Mouse (Mus musculus) forebrain, embryonic 11.5 days (tissue): Measurements from ENCODE around the gene Gm20379. TPM values are rescaled to one million over a fixed set of nuclear protein-coding genes. Genes with fewer than 3 reads are reported as not detected.

ENCODE experiments used
- ATAC-seq: fragments of 200-750 bp; cut with Nextera tagmentation; replicated peaks from 2 replicates; pipeline ENCODE4 v1.8.0; 2017; ENCODE audit warnings: moderate TSS enrichment; ENCODE audit not compliant: low FRiP score
- DNase-seq: peaks from one replicate; pipeline ENCODE4 v3.0.0-alpha.2; 2017; ENCODE audit warnings: low spot score
- H3K27ac ChIP-seq: fragments of 300-500 bp; sonication (generic); 2 replicates; pipeline ENCODE4 v1.5.1; 2014; ENCODE audit warnings: low read depth, low read length
- H3K27me3 ChIP-seq: fragments of 300-500 bp; sonication (generic); 2 replicates; pipeline ENCODE4 v1.6.1; 2014; ENCODE audit warnings: mild to moderate bottlenecking, low read length, mixed read lengths; ENCODE audit not compliant: control insufficient read depth, insufficient read depth
- H3K36me3 ChIP-seq: fragments of 300-500 bp; sonication (generic); 2 replicates; pipeline ENCODE4 v1.6.1; 2014; ENCODE audit warnings: mild to moderate bottlenecking, low read length, moderate library complexity, mixed read lengths; ENCODE audit not compliant: control insufficient read depth, insufficient read depth
- H3K4me1 ChIP-seq: fragments of 300-500 bp; sonication (generic); replicated peaks from 2 replicates; pipeline ENCODE4 v1.6.1; 2014; ENCODE audit warnings: low read length, mixed read lengths; ENCODE audit not compliant: control insufficient read depth, insufficient read depth
- H3K4me2 ChIP-seq: fragments of 300-500 bp; sonication (generic); 2 replicates; pipeline ENCODE4 v1.6.1; 2014; ENCODE audit warnings: low read depth, mild to moderate bottlenecking, low read length, moderate library complexity, mixed read lengths; ENCODE audit not compliant: severe bottlenecking
- H3K4me3 ChIP-seq: fragments of 300-500 bp; sonication (generic); 2 replicates; pipeline ENCODE4 v1.5.1; 2014; ENCODE audit warnings: low read depth, low read length
- H3K9ac ChIP-seq: fragments of 300-500 bp; sonication (generic); 2 replicates; pipeline ENCODE4 v1.6.1; 2014; ENCODE audit warnings: low read length
- H3K9me3 ChIP-seq: fragments of 300-500 bp; sonication (generic); 2 replicates; pipeline ENCODE4 v1.6.1; 2016; ENCODE audit warnings: low read length, mixed read lengths; ENCODE audit not compliant: control insufficient read depth
- WGBS: fragments of 180-500 bp; shearing (Covaris S2); extraction: QIAGEN DNeasy Blood & Tissue Kit; methylation state at CpG from one replicate; pipeline ENCODE4 v1.1.7; 2014; 5-methylcytosine and 5-hydroxymethylcytosine counted together
- polyA plus RNA-seq: library from polyadenylated mRNA; unstranded; fragments of >200 nt; fragmentation: Nextera tagmentation; extraction: Ambion mirVana; gene quantifications from 2 replicates; pipeline ENCODE4 v1.2.1, GENCODE M21; 2014

The Gm20379 gene
- polyA plus RNA-seq, 1 experiment from 2014 or later = 1.9 TPM

DNA sequence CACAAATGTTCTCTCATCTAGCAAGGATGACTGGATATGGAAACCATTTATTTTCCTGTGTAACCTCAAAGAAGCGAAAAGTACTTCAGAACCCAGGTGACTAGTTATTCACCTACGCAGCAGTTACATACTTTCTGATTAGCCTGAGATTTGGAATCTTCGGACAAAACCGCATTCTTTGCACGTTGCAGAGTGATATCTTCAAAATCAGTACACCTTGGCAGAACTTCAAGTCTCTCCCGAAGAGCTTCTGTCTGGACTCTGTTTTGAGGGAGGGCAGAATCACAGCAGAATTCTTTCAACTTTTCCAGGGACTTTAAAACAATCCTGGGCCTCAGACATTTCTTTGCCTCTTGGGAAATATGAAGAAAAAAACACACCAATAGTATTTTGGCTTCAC is 45.3 kb downstream of the Gm20379 start:
- Histone ChIP-seq H3K27me3 (no peaks in the 10 kb centered on the region), H3K9me3 (no peaks in the 10 kb centered on the region), H3K36me3 (no peaks in the 10 kb centered on the region), H3K27ac (no peak overlapping the region), H3K4me3 (no peak overlapping the region), H3K4me2 (no peak overlapping the region), H3K9ac (no peak overlapping the region), H3K4me1 (no peaks in the 10 kb centered on the region; the same call in 1 of the 2 replicates)
- ATAC-seq (no peak), DNase-seq (no peak)
- 92% methylated on average over 6 of the region's 6 CpGs for WGBS

DNA sequence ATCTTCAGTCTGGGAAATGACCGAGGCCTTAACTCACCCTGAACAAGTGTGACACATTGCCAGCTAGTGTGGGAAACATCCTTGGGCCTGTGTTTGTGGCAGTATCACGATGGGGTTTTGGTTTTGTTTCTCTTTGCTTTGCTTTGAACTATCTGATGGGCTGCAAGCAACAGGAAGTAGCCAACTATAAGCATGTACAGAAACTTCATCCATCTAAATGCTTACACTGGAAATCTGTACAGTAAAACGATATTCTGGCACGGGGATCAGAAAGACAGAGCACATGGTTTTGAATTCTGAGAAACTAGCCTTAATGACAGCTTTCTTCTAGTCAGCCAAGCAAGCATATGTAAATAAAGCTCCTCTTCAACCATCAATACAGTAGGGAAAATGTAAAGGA is 48.2 kb downstream of the Gm20379 start:
- Histone ChIP-seq H3K27ac (no peak overlapping the region), H3K36me3 (no peaks in the 10 kb centered on the region), H3K9ac (peak overlapping the region; percentile 48; the same call in 1 of the 2 replicates), H3K4me3 (peak overlapping the region; percentile 68), H3K4me1 (peaks cover 4% of the 10 kb centered on the region; the same call in 1 of the 2 replicates), H3K4me2 (peak overlapping the region; percentile 56), H3K27me3 (no peaks in the 10 kb centered on the region), H3K9me3 (no peaks in the 10 kb centered on the region)
- ATAC-seq (no peak; the same call in 1 of the 2 replicates), DNase-seq (no peak)
- 37% methylated on average over 4 of the region's 4 CpGs for WGBS

DNA sequence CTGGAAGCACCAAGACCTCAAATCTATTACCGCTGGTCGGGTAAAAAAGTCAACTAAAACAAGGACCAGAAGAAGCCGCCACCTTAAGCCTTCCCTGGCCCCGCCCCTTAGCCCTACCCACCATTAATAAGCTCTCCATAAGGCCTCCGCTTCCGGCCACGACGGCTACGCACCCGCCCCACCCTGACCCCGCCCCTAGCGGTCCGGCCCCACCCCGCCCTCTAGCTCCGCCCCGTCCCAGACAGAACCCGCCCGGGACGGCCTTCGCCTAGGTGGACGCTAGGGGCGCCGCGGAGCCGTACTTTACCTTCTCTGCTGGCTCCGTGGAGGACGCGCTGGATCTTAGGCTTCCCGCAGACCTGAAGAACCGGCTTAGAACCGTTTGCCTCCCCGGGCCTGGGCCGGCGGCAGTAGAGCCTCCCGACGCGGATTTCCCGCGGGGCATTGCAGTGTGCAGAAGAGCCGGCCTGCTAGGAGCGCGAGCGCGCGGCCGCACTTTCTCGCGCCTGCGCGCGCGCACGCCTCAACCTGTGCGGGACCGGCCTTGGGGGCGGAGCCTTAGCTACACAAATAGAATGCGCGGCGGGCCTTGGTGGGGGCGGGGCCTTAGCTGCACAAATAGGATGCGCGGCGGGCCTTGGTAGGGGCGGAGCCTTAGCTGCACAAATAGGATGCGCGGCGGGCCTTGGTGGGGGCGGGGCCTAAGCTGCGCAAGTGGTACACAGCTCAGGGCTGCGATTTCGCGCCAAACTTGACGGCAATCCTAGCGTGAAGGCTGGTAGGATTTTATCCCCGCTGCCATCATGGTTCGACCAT is 48.9 kb downstream of the Gm20379 start, which contains the start of the genes Dhfr and Msh3:
Gene Dhfr, plus strand, starts transcription at position 271 of the 816 bp plus-strand sequence.
Gene Msh3, minus strand, starts transcription at position 548 of the 816 bp plus-strand sequence.
- H3K36me3 ChIP-seq = peaks cover 3% of the 10 kb centered on the region; the same call in 1 of the 2 replicates
- DNase-seq = peak; percentile 100
- ATAC-seq = peak; percentile 97
- no peaks in the 10 kb centered on the region for H3K27me3 ChIP-seq
- H3K4me3 ChIP-seq = peak within 1 kb of the TSS; percentile 68
- H3K9ac ChIP-seq = peak within 1 kb of the TSS; percentile 74
- H3K9me3 ChIP-seq = no peaks in the 10 kb centered on the region
- H3K27ac ChIP-seq = peak within 1 kb of the TSS; percentile 84
- under 1% methylated on average over 73 of the region's 76 CpGs for WGBS
- peak within 1 kb of the TSS; percentile 71 for H3K4me2 ChIP-seq
- peaks cover 4% of the 10 kb centered on the region; the same call in 1 of the 2 replicates for H3K4me1 ChIP-seq

DNA sequence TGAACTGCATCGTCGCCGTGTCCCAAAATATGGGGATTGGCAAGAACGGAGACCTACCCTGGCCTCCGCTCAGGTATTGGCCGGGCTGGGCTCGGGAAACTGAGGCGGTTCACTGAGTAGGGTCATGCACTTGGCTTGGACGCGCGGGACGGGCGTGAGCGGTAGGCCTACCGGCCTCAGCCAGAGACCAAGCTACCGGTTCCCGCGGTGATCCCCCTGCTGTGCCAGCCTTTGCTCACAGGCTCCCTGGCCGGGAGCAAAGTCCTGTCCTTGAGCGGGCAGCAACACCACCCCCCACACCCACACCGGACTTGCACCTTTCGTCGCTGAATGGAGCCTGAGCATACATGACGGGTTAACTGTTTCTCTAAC is 49.5 kb downstream of the Gm20379 start:
- H3K9ac ChIP-seq = peak overlapping the region; percentile 56
- no peaks in the 10 kb centered on the region for H3K27me3 ChIP-seq
- no peaks in the 10 kb centered on the region for H3K9me3 ChIP-seq
- peak; percentile 67 for ATAC-seq
- H3K36me3 ChIP-seq = peaks cover 3% of the 10 kb centered on the region; the same call in 1 of the 2 replicates
- WGBS = under 1% methylated on average over 21 of the region's 24 CpGs
- DNase-seq = no peak
- peak overlapping the region; percentile 68 for H3K4me3 ChIP-seq
- H3K4me2 ChIP-seq = peak overlapping the region; percentile 71
- H3K27ac ChIP-seq = no peak overlapping the region
- H3K4me1 ChIP-seq = peaks cover 4% of the 10 kb centered on the region; the same call in 1 of the 2 replicates

DNA sequence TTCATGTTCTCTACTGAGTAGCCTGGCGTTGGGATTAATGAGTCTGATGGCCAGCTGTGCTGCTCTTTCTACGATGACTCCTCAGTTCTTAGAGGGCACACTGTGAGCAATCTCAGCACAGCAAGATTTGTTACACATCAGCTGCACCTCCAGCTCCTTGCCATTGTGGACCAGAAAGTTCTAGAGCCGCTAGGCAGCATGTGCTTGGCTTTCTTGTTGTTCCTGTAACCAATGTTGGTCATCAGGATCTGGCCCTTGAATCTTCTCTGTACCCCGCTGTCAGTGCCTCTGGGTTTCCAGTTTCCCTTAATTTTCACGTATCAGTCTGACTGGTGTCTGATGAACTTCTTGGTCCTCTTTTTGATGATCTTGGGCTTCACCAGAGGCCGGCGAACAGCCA is 50.6 kb downstream of the Gm20379 start:
- no peak for ATAC-seq
- no peak for DNase-seq
- 71% methylated on average over 7 of the region's 7 CpGs for WGBS
- Histone ChIP-seq H3K36me3 (peaks cover 3% of the 10 kb centered on the region; the same call in 1 of the 2 replicates), H3K27me3 (no peaks in the 10 kb centered on the region), H3K4me2 (peak overlapping the region; percentile 71), H3K4me1 (peaks cover 4% of the 10 kb centered on the region; the same call in 1 of the 2 replicates), H3K4me3 (peak overlapping the region; percentile 68), H3K9ac (no peak overlapping the region; the same call in 1 of the 2 replicates), H3K27ac (no peak overlapping the region), H3K9me3 (no peaks in the 10 kb centered on the region)

Other genes starting within 250 kb of the Gm20379 start
- 0.08 TPM in 1 of 2 replicates, not detected in the other for gene Rasgrf2, start 174.3 kb upstream of the Gm20379 start, polyA plus RNA-seq
- gene Dhfr, start 48.7 kb downstream of the Gm20379 start, polyA plus RNA-seq = 29.1 and 29.6 TPM in 2 replicates
- gene Msh3, start 49.0 kb downstream of the Gm20379 start, polyA plus RNA-seq = 39.0 and 43.8 TPM in 2 replicates
- 0.08 TPM in 1 of 2 replicates, not detected in the other for gene Ankrd34b, start 119.9 kb downstream of the Gm20379 start, polyA plus RNA-seq
- gene Fam151b, start 178.0 kb downstream of the Gm20379 start, polyA plus RNA-seq = not detected in 2 replicates
- gene Zfyve16, start 224.9 kb downstream of the Gm20379 start, polyA plus RNA-seq = 12.1 and 13.0 TPM in 2 replicates